Mouse (Mus musculus) heart, adult 8-10 months (tissue): ENCODE results near the gene Olfr781. TPM values are rescaled to one million over a fixed set of nuclear protein-coding genes. Genes with fewer than 3 reads are reported as not detected.
"Not testable (repeated sequence)": the region's sequence is repeated elsewhere in the genome, so short reads cannot be mapped to it uniquely, and the experiment has no call there.

ENCODE experiments used
- DNase-seq: peaks from one replicate; pipeline ENCODE4 v3.0.0; 2022; ENCODE audit warnings: low spot score
- total RNA-seq, 4 experiments: library from RNA; stranded (reverse); gene quantifications; 2 replicates each; pipeline ENCODE4 v1.2.4; 2022

The Olfr781 gene
- total RNA-seq: not detected

GRCm38 (mm10) chr10:129328554-129328953, at the start of gene Olfr781:
Olfr781 (plus strand) TSS chr10:129328854.
- no peak for DNase-seq

- not testable (repeated sequence) for DNase-seq
Observed at GRCm38 (mm10) chr10:129312973-129313372, 15.7 kb upstream of the Olfr781 start.

- DNase-seq: not testable (repeated sequence)
Observed at GRCm38 (mm10) chr10:129313521-129313920, 15.1 kb upstream of the Olfr781 start.

GRCm38 (mm10) chr10:129317817-129318216, 10.8 kb upstream of the Olfr781 start, which contains the start of gene Olfr780:
Olfr780 (plus strand) TSS chr10:129318117.
- DNase-seq: no peak

GRCm38 (mm10) chr10:129348550-129348949, 19.9 kb downstream of the Olfr781 start, which contains the start of gene Olfr782:
Olfr782 (plus strand) TSS chr10:129348850.
- DNase-seq: no peak

GRCm38 (mm10) chr10:129352475-129352874, 23.8 kb downstream of the Olfr781 start:
- DNase-seq: not testable (repeated sequence)

- not testable (repeated sequence) for DNase-seq
Observed at GRCm38 (mm10) chr10:129356496-129356895, 27.8 kb downstream of the Olfr781 start.

GRCm38 (mm10) chr10:129357307-129357706, 28.7 kb downstream of the Olfr781 start:
- DNase-seq: no peak

GRCm38 (mm10) chr10:129374051-129374450, 45.4 kb downstream of the Olfr781 start:
- not testable (repeated sequence) for DNase-seq

Other genes starting within 250 kb of the Olfr781 start
- gene Olfr767, start 245.9 kb upstream of the Olfr781 start, total RNA-seq: not detected
- not detected for gene Olfr768, start 229.5 kb upstream of the Olfr781 start, total RNA-seq
- gene Olfr769, start 211.0 kb upstream of the Olfr781 start, total RNA-seq: not detected
- gene Olfr770, start 189.9 kb upstream of the Olfr781 start, total RNA-seq: not detected
- not detected for gene Olfr771, start 164.1 kb upstream of the Olfr781 start, total RNA-seq
- gene Olfr772, start 150.9 kb upstream of the Olfr781 start, total RNA-seq: not detected
- not detected for gene Olfr773, start 141.4 kb upstream of the Olfr781 start, total RNA-seq
- not detected for gene Olfr774, start 92.7 kb upstream of the Olfr781 start, total RNA-seq
- not detected for gene Olfr775, start 80.4 kb upstream of the Olfr781 start, total RNA-seq
- not detected for gene Olfr776, start 69.7 kb upstream of the Olfr781 start, total RNA-seq
- gene Olfr777, start 57.4 kb upstream of the Olfr781 start, total RNA-seq: not detected
- not detected for gene Olfr780, start 10.7 kb upstream of the Olfr781 start, total RNA-seq
- gene Olfr782, start 20.0 kb downstream of the Olfr781 start, total RNA-seq: not detected
- not detected for gene Olfr784, start 55.2 kb downstream of the Olfr781 start, total RNA-seq
- gene Olfr785, start 76.6 kb downstream of the Olfr781 start, total RNA-seq: not detected
- not detected for gene Olfr786, start 98.5 kb downstream of the Olfr781 start, total RNA-seq
- gene Olfr787, start 133.0 kb downstream of the Olfr781 start, total RNA-seq: not detected
- not detected for gene Olfr788, start 142.1 kb downstream of the Olfr781 start, total RNA-seq
- not detected for gene Olfr789, start 155.9 kb downstream of the Olfr781 start, total RNA-seq
- gene Olfr790, start 169.6 kb downstream of the Olfr781 start, total RNA-seq: not detected
- gene Olfr791, start 192.9 kb downstream of the Olfr781 start, total RNA-seq: not detected
- gene Olfr792, start 210.3 kb downstream of the Olfr781 start, total RNA-seq: not detected
- not detected for gene Olfr794, start 238.8 kb downstream of the Olfr781 start, total RNA-seq